Mouse (Mus musculus) heart, embryonic 12.5 days (tissue): ENCODE measurements around the gene Crb1. TPM values are rescaled to one million over a fixed set of nuclear protein-coding genes. Genes with fewer than 3 reads are reported as not detected.
"Not testable (repeated sequence)": the region's sequence is repeated elsewhere in the genome, so short reads cannot be mapped to it uniquely, and the experiment has no call there.

ENCODE experiments used
- ATAC-seq: fragments of 200-750 bp; cut with Nextera tagmentation; 2 replicates; pipeline ENCODE4 v1.8.0; 2017; ENCODE audit warnings: moderate TSS enrichment, moderate library complexity; ENCODE audit not compliant: insufficient number of reproducible peaks, low FRiP score
- H3K27ac ChIP-seq: fragments of 300-500 bp; sonication (generic); 2 replicates; pipeline ENCODE4 v1.5.1; 2016; ENCODE audit warnings: mild to moderate bottlenecking, moderate library complexity; ENCODE audit not compliant: poor library complexity, severe bottlenecking
- H3K27me3 ChIP-seq: fragments of 300-500 bp; sonication (generic); replicated peaks from 2 replicates; pipeline ENCODE4 v1.6.1; 2016; ENCODE audit warnings: mild to moderate bottlenecking, moderate library complexity
- H3K36me3 ChIP-seq: fragments of 300-500 bp; sonication (generic); 2 replicates; pipeline ENCODE4 v1.6.1; 2016; ENCODE audit warnings: mild to moderate bottlenecking, moderate library complexity
- H3K4me1 ChIP-seq: fragments of 300-500 bp; sonication (generic); replicated peaks from 2 replicates; pipeline ENCODE4 v1.6.1; 2016; ENCODE audit warnings: mild to moderate bottlenecking
- H3K4me2 ChIP-seq: fragments of 300-500 bp; sonication (generic); 2 replicates; pipeline ENCODE4 v1.6.1; 2016; ENCODE audit warnings: mild to moderate bottlenecking, moderate library complexity
- H3K4me3 ChIP-seq: fragments of 300-500 bp; sonication (generic); 2 replicates; pipeline ENCODE4 v1.5.1; 2016; ENCODE audit warnings: mild to moderate bottlenecking
- H3K9ac ChIP-seq: fragments of 300-500 bp; sonication (generic); 2 replicates; pipeline ENCODE4 v1.6.1; 2016; ENCODE audit warnings: mild to moderate bottlenecking, moderate library complexity
- H3K9me3 ChIP-seq: fragments of 300-500 bp; sonication (generic); replicated peaks from 2 replicates; pipeline ENCODE4 v1.6.1; 2016; ENCODE audit warnings: mild to moderate bottlenecking, moderate library complexity
- WGBS: fragments of 180-500 bp; shearing (Covaris S2); methylation state at CpG from one replicate; pipeline ENCODE4 v1.1.7; 2016; 5-methylcytosine and 5-hydroxymethylcytosine counted together
- polyA plus RNA-seq: library from polyadenylated mRNA; unstranded; fragments of >200 nt; fragmentation: Nextera tagmentation; extraction: Ambion mirVana; gene quantifications from 2 replicates; pipeline ENCODE4 v1.2.1, GENCODE M21; 2016

The Crb1 gene
- polyA plus RNA-seq = 0.27 and 0.28 TPM in 2 replicates

DNA sequence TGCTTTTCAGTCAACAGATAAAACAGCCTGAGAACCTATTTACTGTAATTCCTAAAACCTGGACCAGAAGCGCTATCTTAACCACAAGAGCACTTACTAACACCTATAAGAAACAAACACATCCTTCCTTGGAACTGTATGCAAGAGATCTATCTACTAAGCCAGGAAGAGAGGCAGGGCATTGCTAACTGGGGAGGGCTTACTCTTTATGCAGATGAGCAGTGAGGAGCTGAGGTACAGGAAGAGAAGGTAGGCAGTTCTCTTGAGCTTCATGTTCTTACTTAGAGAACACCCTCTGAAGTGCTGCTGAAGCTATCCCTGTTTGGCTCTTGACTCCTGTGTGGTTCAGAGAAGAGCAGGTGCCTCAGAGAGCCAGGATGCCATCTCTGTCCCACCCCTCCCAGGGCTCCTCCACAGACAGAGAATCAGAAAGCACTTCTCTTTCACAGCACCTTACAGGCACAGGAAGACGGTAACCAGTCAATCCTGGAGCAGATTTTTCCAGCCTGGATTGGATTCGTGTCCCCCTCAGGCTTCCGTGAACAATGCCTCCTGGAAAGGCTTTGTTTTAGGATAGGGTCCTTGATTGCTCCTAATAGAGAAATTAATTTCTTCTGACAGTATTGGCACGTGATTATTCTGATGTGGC is at the start of gene Crb1:
TSS of gene Crb1 (minus strand) at position 463 of the 649 bp plus-strand sequence.
- no peak within 1 kb of the TSS for H3K27ac ChIP-seq
- H3K36me3 ChIP-seq = no peaks in the 10 kb centered on the region
- peak within 1 kb of the TSS; percentile 15; the same call in 1 of the 2 replicates for H3K4me3 ChIP-seq
- H3K27me3 ChIP-seq = no peaks in the 10 kb centered on the region
- no peak for ATAC-seq
- H3K9ac ChIP-seq = peak within 1 kb of the TSS; percentile 41; the same call in 1 of the 2 replicates
- WGBS = 12% methylated on average over 5 of the region's 5 CpGs
- peaks cover 20% of the 10 kb centered on the region for H3K4me1 ChIP-seq
- peak within 1 kb of the TSS; percentile 46 for H3K4me2 ChIP-seq
- no peaks in the 10 kb centered on the region for H3K9me3 ChIP-seq

DNA sequence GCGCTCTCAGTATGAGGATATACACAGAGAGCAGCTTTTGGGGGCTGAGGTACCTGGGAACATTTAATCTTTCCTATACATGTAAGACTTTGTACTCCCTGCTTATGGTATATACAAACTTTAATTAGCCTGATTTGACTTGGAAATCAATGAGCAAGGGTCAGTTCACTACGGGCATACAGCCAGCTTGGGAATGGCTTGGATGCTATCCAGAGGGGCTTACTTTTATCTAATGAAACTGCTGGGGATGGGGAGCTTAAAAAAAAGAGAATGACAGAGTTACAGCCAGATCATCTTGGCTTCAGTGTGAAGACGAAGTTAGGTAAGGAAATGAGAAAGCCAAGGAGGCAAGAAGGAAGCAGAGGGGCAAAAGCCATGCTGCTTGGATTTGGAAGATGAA is 48.1 kb upstream of the Crb1 start:
- Histone ChIP-seq H3K4me1 (peaks cover 27% of the 10 kb centered on the region), H3K36me3 (peaks cover 14% of the 10 kb centered on the region), H3K4me2 (peak overlapping the region; percentile 79), H3K27me3 (no peaks in the 10 kb centered on the region), H3K4me3 (peak overlapping the region; percentile 40), H3K9ac (peak overlapping the region; percentile 65), H3K9me3 (no peaks in the 10 kb centered on the region), H3K27ac (no peak overlapping the region)
- 33% methylated on average over 3 of the region's 3 CpGs for WGBS
- ATAC-seq = no peak

DNA sequence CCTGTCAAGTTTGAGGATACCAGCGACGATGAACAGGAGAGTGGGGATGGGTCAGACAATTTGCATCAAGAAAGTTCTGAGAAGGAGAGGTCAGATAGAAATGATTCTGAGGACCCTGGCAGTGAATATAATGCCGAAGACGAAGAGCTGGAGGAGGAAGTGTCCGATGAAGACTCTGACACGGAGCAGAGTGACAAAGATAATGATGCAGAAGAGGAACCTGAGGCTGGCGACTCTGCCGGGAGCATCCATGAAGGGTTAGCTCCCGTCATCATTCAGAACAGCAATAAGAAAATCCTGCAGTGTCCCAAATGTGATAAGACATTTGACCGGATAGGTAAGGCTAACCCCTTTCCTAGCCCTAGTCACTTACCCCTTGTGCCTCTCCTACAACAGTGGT is 47.0 kb upstream of the Crb1 start:
- Histone ChIP-seq H3K9me3 (no peaks in the 10 kb centered on the region), H3K36me3 (peaks cover 5% of the 10 kb centered on the region), H3K27ac (no peak overlapping the region), H3K4me2 (peak overlapping the region; percentile 80), H3K9ac (peak overlapping the region; percentile 65), H3K27me3 (no peaks in the 10 kb centered on the region), H3K4me3 (peak overlapping the region; percentile 96), H3K4me1 (peaks cover 27% of the 10 kb centered on the region)
- 33% methylated on average over 10 of the region's 10 CpGs for WGBS
- no peak for ATAC-seq

DNA sequence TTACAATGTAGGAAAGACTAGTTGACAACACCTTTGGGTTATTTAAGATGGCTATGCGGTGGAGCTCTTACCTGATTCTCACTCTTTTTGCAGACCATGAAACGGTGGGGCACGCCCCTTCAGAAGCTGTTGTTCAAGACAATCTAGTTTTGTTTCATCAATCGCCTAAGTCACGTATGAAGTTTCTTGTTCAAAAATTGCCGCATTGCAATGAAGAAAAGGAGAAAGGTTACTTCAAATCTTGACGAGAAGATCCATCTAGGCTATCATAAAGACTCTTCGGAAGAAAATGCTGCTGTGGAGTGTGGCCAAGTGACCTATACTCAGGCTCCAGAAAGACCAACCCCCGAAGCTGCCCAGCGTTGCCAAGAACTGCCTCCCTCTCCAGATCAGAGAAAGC is 46.0 kb upstream of the Crb1 start:
- H3K36me3 ChIP-seq = peaks cover 4% of the 10 kb centered on the region; the same call in 1 of the 2 replicates
- ATAC-seq = no peak
- H3K27ac ChIP-seq = peak overlapping the region; percentile 95; the same call in 1 of the 2 replicates

DNA sequence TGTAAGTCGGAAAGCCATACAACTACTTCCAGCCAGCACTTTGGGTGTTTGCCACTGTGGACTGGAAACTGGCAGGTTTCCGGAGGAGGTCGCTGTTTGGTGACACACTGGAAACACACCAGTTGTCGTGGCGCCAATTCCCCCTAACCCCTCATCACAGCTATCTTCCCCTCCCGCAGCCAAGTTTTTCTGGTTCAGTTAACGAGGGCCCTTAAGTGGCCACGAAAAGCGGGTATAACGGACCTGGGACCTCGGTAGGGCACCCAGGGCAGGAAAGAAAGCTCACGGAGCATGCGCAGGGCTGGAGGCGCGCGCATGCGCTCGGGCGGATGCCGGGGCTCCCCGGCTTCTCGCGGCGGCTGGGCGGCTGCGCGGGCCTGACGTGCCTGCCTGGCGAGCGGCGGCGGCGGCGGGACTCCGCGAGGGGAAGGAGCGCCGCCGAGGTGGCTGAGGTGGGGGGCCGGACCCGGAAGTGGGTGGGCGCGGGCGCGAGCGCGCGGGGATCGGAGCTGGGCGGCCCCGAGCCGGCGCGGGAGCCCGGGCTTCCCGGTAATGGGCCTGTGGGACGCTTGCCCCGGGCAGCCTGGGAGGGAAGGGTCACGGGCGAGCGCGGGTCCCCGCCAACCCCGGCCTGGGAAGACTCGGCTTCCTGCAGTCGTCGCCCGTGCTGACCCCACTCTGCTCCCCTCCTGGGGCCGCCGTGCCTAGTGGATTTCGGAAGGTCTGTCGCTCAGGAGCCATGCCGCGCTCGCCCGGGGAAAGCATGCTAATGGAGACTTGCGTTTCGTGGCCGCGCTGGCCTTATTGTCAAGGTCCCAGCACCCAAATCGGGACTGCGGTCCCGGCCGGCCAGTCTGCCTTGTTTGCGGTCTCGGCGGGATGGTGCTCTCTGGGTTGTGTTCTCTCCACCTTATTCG is 45.2 kb upstream of the Crb1 start, which contains the start of gene Zbtb41:
TSS of gene Zbtb41 (plus strand) at position 414 of the 917 bp plus-strand sequence.
- peaks cover 3% of the 10 kb centered on the region; the same call in 1 of the 2 replicates for H3K36me3 ChIP-seq
- H3K4me2 ChIP-seq = peak within 1 kb of the TSS; percentile 80
- under 1% methylated on average over 86 of the region's 88 CpGs for WGBS
- peak within 1 kb of the TSS; percentile 96 for H3K4me3 ChIP-seq
- peak within 1 kb of the TSS; percentile 95 for H3K27ac ChIP-seq
- peak; percentile 95 for ATAC-seq
- no peaks in the 10 kb centered on the region for H3K9me3 ChIP-seq
- no peaks in the 10 kb centered on the region for H3K27me3 ChIP-seq
- H3K4me1 ChIP-seq = peaks cover 26% of the 10 kb centered on the region
- H3K9ac ChIP-seq = peak within 1 kb of the TSS; percentile 96

More for the DNA sequence above, 46.0 kb upstream of the Crb1 start:
- 20% methylated on average over 10 of the region's 10 CpGs for WGBS
- Histone ChIP-seq H3K4me1 (peaks cover 27% of the 10 kb centered on the region), H3K9ac (peak overlapping the region; percentile 96), H3K27me3 (no peaks in the 10 kb centered on the region), H3K9me3 (no peaks in the 10 kb centered on the region), H3K4me2 (peak overlapping the region; percentile 80), H3K4me3 (peak overlapping the region; percentile 96)

DNA sequence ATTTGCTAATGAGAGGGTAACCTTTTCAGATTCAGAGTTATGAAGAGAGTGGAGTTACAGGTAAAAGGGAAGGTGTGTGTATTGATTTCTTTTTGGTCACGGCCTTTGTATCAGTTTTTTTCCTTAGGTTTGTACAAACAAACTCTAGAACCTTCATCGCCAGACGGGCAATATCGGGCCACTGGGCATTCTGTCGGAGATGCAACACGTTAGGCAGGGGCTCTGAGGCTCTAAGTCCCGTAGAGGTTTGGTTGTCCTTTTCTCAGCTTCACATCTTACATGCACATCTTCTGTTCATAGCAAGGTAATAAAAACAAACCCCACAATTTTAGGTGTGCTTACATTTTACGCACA is 44.6 kb upstream of the Crb1 start:
- Histone ChIP-seq H3K4me2 (peak overlapping the region; percentile 80), H3K9ac (peak overlapping the region; percentile 96), H3K4me1 (peaks cover 23% of the 10 kb centered on the region), H3K9me3 (no peaks in the 10 kb centered on the region), H3K27ac (peak overlapping the region; percentile 95), H3K27me3 (no peaks in the 10 kb centered on the region), H3K4me3 (peak overlapping the region; percentile 96), H3K36me3 (no peaks in the 10 kb centered on the region)
- ATAC-seq = no peak
- 3% methylated on average over 8 of the region's 8 CpGs for WGBS

DNA sequence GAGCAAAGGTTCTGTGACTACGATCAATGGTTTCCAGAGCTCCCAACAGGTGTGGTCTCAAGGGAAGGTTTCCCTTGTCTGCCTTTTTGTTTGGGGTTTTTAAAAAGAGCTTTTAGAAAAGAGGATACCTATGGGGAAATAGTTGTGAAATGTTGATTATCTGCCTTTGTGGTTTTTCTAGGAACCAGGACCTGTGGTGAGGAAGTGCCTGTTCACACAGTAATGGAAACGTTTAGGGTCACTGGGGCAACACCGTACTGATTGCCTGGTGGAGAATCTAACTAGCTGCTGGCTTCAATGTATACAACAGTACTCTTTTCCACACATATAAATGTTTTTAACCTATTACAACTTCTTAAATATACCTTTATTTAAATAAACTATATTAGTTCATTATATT is 36.6 kb upstream of the Crb1 start:
- H3K9ac ChIP-seq = no peak overlapping the region
- H3K4me2 ChIP-seq = no peak overlapping the region
- H3K9me3 ChIP-seq = peaks cover 8% of the 10 kb centered on the region
- no peak overlapping the region for H3K27ac ChIP-seq
- H3K27me3 ChIP-seq = no peaks in the 10 kb centered on the region
- no peak for ATAC-seq
- 80% methylated on average over 3 of the region's 3 CpGs for WGBS
- no peak overlapping the region for H3K4me3 ChIP-seq
- no peaks in the 10 kb centered on the region for H3K36me3 ChIP-seq
- H3K4me1 ChIP-seq = no peaks in the 10 kb centered on the region

DNA sequence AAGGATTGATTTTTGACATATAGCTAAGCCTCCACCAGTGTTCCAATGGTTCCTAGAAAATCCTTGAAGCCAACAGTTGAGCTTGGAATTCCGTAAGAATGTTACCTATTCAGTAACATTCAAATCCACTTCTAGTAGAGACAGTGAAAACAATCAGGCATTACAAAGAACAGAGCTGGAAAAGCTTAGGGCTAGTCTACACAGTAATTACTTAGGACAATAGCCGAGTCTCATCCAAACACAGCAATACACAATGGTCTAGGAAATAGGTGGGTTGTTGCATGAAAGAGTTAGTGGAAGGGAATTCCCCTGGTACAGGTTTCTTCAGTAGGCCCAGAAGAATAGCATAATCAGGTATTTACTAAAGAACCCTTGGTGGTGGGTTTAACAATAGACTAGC is 35.5 kb upstream of the Crb1 start:
- not testable (repeated sequence) for H3K9ac ChIP-seq, H3K36me3 ChIP-seq, H3K4me1 ChIP-seq, H3K27me3 ChIP-seq, H3K4me3 ChIP-seq, H3K27ac ChIP-seq, H3K4me2 ChIP-seq, ATAC-seq, H3K9me3 ChIP-seq
- WGBS = 81% methylated on average over 2 of the region's 2 CpGs

DNA sequence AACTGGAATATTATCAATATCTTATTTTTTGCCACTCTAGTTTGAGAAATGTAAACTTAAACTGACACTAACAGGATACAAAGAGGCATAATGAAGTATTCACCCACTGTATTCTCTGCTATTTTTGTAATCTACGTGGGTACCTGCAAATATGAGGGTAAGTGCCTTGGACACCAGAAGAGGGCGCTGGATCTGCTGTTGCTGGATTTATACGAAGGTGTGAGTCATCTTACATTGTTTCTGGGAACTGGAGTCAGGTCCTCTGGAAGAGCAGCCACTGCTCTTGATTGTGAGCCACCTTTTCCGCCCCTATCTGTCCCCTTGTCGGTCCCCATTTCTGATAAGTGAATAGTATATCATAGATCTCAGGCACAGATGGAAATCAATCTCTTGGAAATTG is 30.8 kb upstream of the Crb1 start:
- WGBS = 58% methylated on average over 5 of the region's 5 CpGs
- no peak overlapping the region for H3K9ac ChIP-seq
- H3K36me3 ChIP-seq = no peaks in the 10 kb centered on the region
- no peak for ATAC-seq
- H3K9me3 ChIP-seq = peaks cover 8% of the 10 kb centered on the region
- no peak overlapping the region for H3K4me2 ChIP-seq
- no peak overlapping the region for H3K4me3 ChIP-seq
- no peaks in the 10 kb centered on the region for H3K4me1 ChIP-seq
- H3K27me3 ChIP-seq = no peaks in the 10 kb centered on the region
- H3K27ac ChIP-seq = no peak overlapping the region

DNA sequence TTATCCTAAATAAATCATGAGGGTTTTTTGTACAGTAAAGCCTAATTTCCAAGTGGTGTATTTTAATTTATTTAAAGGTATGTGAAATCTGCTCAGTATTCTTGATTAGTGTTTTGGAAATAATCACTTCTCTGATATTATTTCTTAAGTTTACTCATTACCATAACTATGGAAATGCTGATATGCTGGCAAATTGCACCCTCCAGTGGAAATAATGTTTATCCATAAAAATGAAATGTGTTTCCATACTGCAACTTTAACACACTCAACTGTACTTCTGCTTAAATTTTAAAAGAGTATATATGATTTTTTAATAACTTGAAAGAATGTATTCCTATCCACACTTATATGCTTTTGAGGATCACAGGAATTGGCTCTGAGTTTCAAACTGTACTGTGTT is 28.9 kb upstream of the Crb1 start:
- Histone ChIP-seq H3K9me3 (peaks cover 6% of the 10 kb centered on the region), H3K4me2 (no peak overlapping the region), H3K4me3 (no peak overlapping the region), H3K36me3 (no peaks in the 10 kb centered on the region), H3K4me1 (no peaks in the 10 kb centered on the region), H3K27ac (no peak overlapping the region), H3K27me3 (no peaks in the 10 kb centered on the region), H3K9ac (no peak overlapping the region)
- ATAC-seq = no peak

DNA sequence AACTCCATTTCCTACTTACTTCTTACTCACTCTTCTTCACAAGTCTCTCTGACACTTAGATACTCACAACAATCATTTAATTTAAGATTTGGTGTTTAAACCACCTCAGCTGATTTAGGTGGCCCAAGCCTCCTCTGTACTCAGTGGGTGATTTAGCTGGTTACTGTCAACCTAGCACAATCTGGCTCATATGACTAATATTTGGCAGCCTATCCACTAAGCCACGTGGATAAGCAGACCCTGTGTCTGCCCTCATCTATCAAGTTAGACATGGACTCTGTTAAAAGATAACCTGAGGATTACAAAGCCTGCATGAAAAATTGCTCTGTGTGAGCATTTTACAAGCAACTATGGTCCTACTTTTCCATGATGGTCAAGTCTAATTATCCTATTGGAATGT is 19.7 kb upstream of the Crb1 start:
- H3K9ac ChIP-seq = no peak overlapping the region
- no peak for ATAC-seq
- WGBS = 29% methylated on average over 1 of the region's 1 CpGs
- no peaks in the 10 kb centered on the region for H3K9me3 ChIP-seq
- no peak overlapping the region for H3K4me3 ChIP-seq
- H3K4me2 ChIP-seq = no peak overlapping the region
- no peaks in the 10 kb centered on the region for H3K36me3 ChIP-seq
- H3K4me1 ChIP-seq = no peaks in the 10 kb centered on the region
- no peak overlapping the region for H3K27ac ChIP-seq
- no peaks in the 10 kb centered on the region for H3K27me3 ChIP-seq
